Mouse (Mus musculus): ENCODE measurements around the gene Pip5k1c. TPM values are rescaled to one million over a fixed set of nuclear protein-coding genes. Genes with fewer than 3 reads are reported as not detected.

Gene Pip5k1c
- total RNA-seq (2014; rRNA removed) (223 and 242 TPM in 2 replicates), polyA plus RNA-seq (2015; fragmentation: Nextera tagmentation; extraction: Ambion mirVana) (97.4 and 108 TPM in 2 replicates)

- Histone ChIP-seq H3K36me3 (ENCODE audit: insufficient read depth, low read length) (no peaks in the 10 kb centered on the region), H3K4me2 (ENCODE audit: low read depth, low read length) (peak within 1 kb of the TSS; percentile 96), H3K27me3 (ENCODE audit: insufficient read depth, low read length) (no peaks in the 10 kb centered on the region), H3K4me3 (ENCODE audit: low read length) (peak within 1 kb of the TSS; percentile 87), H3K9me3 (ENCODE audit: low read length) (no peaks in the 10 kb centered on the region), H3K27ac (peak within 1 kb of the TSS; percentile 93), H3K4me1 (ENCODE audit: insufficient read depth, low read length) (peaks cover 15% of the 10 kb centered on the region; the same call in 1 of the 2 replicates), H3K9ac (replicated peaks; ENCODE audit: low read length) (peak within 1 kb of the TSS; percentile 79)
- ATAC-seq (peak; percentile 98), DNase-seq (ENCODE audit: low spot score) (peak; percentile 100)
- TF ChIP-seq CTCF (IDR thresholded peaks at IDR 0.05; ENCODE audit: low read depth), result peak; percentile 85
- WGBS, result under 1% methylated on average over 70 of the region's 80 CpGs
Observed at GRCm38 (mm10) chr10:81292554-81293333, at the start of gene Pip5k1c. Pip5k1c (plus strand) TSS chr10:81292963.

GRCm38 (mm10) chr10:81244146-81244545 is 48.6 kb upstream of the Pip5k1c start:
- Histone ChIP-seq H3K9ac (replicated peaks; ENCODE audit: low read length) (no peak overlapping the region), H3K27ac (no peak overlapping the region), H3K36me3 (ENCODE audit: insufficient read depth, low read length) (0 out of 2 replicates have a peak, but pooled peaks cover 4% of the 10 kb centered on the region), H3K9me3 (ENCODE audit: low read length) (no peaks in the 10 kb centered on the region), H3K4me2 (ENCODE audit: low read depth, low read length) (no peak overlapping the region), H3K4me3 (ENCODE audit: low read length) (no peak overlapping the region), H3K4me1 (ENCODE audit: insufficient read depth, low read length) (no peaks in the 10 kb centered on the region), H3K27me3 (ENCODE audit: insufficient read depth, low read length) (no peaks in the 10 kb centered on the region)
- WGBS, result 75% methylated on average over 4 of the region's 4 CpGs
- TF ChIP-seq CTCF (IDR thresholded peaks at IDR 0.05; ENCODE audit: low read depth), result no peak
- ATAC-seq (no peak; the same call in 1 of the 2 replicates), DNase-seq (ENCODE audit: low spot score) (no peak)

- no peaks in the 10 kb centered on the region for H3K4me1 ChIP-seq (ENCODE audit: insufficient read depth, low read length)
- peak; percentile 99 for TF ChIP-seq CTCF (IDR thresholded peaks at IDR 0.05; ENCODE audit: low read depth)
- H3K27me3 ChIP-seq (ENCODE audit: insufficient read depth, low read length), result no peaks in the 10 kb centered on the region
- no peak overlapping the region for H3K9ac ChIP-seq (replicated peaks; ENCODE audit: low read length)
- WGBS, result 7% methylated on average over 17 of the region's 17 CpGs
- ATAC-seq, result peak; percentile 67
- no peaks in the 10 kb centered on the region for H3K9me3 ChIP-seq (ENCODE audit: low read length)
- peak; percentile 77 for DNase-seq (ENCODE audit: low spot score)
- no peak overlapping the region for H3K4me3 ChIP-seq (ENCODE audit: low read length)
- H3K36me3 ChIP-seq (ENCODE audit: insufficient read depth, low read length), result 0 out of 2 replicates have a peak, but pooled peaks cover 4% of the 10 kb centered on the region
- H3K4me2 ChIP-seq (ENCODE audit: low read depth, low read length), result no peak overlapping the region
- no peak overlapping the region for H3K27ac ChIP-seq
Observed at GRCm38 (mm10) chr10:81244595-81244994, 48.2 kb upstream of the Pip5k1c start.

GRCm38 (mm10) chr10:81245166-81245565 is 47.6 kb upstream of the Pip5k1c start:
- 88% methylated on average over 6 of the region's 6 CpGs for WGBS
- TF ChIP-seq CTCF (IDR thresholded peaks at IDR 0.05; ENCODE audit: low read depth), result no peak
- Histone ChIP-seq H3K9ac (replicated peaks; ENCODE audit: low read length) (no peak overlapping the region), H3K27ac (no peak overlapping the region), H3K4me2 (ENCODE audit: low read depth, low read length) (no peak overlapping the region), H3K36me3 (ENCODE audit: insufficient read depth, low read length) (0 out of 2 replicates have a peak, but pooled peaks cover 6% of the 10 kb centered on the region), H3K4me3 (ENCODE audit: low read length) (no peak overlapping the region), H3K4me1 (ENCODE audit: insufficient read depth, low read length) (no peaks in the 10 kb centered on the region), H3K9me3 (ENCODE audit: low read length) (no peaks in the 10 kb centered on the region), H3K27me3 (ENCODE audit: insufficient read depth, low read length) (no peaks in the 10 kb centered on the region)
- ATAC-seq (no peak), DNase-seq (ENCODE audit: low spot score) (no peak)

DNA sequence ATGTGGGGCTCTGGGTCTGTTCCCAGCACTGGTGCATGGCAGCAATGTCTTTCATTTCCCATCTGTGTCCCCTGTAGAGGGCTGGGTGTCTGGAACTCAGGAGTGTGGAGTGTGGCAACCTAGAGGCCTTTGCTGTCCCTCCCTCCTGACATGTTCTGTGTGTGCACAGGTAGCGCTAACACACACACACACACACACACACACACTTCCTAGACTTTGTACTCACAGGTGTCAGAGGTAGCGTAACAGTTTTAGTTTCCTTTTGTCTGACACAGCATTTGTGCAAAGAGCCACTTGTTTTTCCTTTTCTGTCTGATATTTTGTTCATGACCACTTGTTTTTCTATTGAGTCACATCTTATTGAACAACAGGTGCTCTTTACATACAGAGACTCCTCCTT is 45.0 kb upstream of the Pip5k1c start:
- no peak for DNase-seq (ENCODE audit: low spot score)

DNA sequence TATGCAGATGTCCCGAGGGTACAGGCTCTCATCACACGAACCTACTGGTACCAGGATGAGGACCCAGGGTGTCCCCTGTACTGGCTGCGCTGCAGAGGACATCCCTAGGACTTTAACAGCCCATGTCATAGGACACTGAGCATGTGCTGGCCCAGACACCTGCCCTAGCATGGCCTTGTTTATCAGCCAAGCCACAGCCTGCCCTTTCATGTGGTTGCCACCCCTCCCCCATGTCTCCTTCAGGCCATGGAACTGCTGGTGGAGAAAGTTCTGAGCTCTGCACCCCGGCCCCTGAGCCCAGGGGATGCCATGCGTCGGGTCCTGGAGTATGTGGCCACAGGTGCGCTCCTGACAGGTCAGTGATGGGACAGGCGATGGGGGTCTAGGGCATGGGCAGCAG is 43.3 kb upstream of the Pip5k1c start:
- Histone ChIP-seq H3K27me3 (ENCODE audit: insufficient read depth, low read length) (no peaks in the 10 kb centered on the region), H3K9me3 (ENCODE audit: low read length) (no peaks in the 10 kb centered on the region), H3K4me3 (ENCODE audit: low read length) (no peak overlapping the region), H3K27ac (no peak overlapping the region), H3K9ac (replicated peaks; ENCODE audit: low read length) (no peak overlapping the region), H3K4me1 (ENCODE audit: insufficient read depth, low read length) (no peaks in the 10 kb centered on the region), H3K36me3 (ENCODE audit: insufficient read depth, low read length) (peaks cover 10% of the 10 kb centered on the region; the same call in 1 of the 2 replicates), H3K4me2 (ENCODE audit: low read depth, low read length) (no peak overlapping the region)
- no peak for DNase-seq (ENCODE audit: low spot score)
- TF ChIP-seq CTCF (IDR thresholded peaks at IDR 0.05; ENCODE audit: low read depth), result no peak
- ATAC-seq, result no peak
- 81% methylated on average over 8 of the region's 8 CpGs for WGBS

More for the DNA sequence above, 45.0 kb upstream of the Pip5k1c start:
- Histone ChIP-seq H3K36me3 (ENCODE audit: insufficient read depth, low read length) (peaks cover 10% of the 10 kb centered on the region; the same call in 1 of the 2 replicates), H3K4me3 (ENCODE audit: low read length) (no peak overlapping the region), H3K27me3 (ENCODE audit: insufficient read depth, low read length) (no peaks in the 10 kb centered on the region), H3K9me3 (ENCODE audit: low read length) (no peaks in the 10 kb centered on the region), H3K4me2 (ENCODE audit: low read depth, low read length) (no peak overlapping the region), H3K4me1 (ENCODE audit: insufficient read depth, low read length) (no peaks in the 10 kb centered on the region), H3K27ac (no peak overlapping the region), H3K9ac (replicated peaks; ENCODE audit: low read length) (no peak overlapping the region)
- ATAC-seq, result no peak
- 92% methylated on average over 2 of the region's 2 CpGs for WGBS
- no peak for TF ChIP-seq CTCF (IDR thresholded peaks at IDR 0.05; ENCODE audit: low read depth)
